Mouse (Mus musculus) MEL (cell line): ENCODE results near the gene Ror1. TPM values are rescaled to one million over a fixed set of nuclear protein-coding genes. Genes with fewer than 3 reads are reported as not detected.

Experiments
- DNase-seq: peaks from one replicate; pipeline ENCODE4 v3.0.0; 2011; ENCODE audit warnings: low read depth, low spot score
- H3K27ac ChIP-seq: 2 replicates; pipeline ENCODE4 v1.5.1; 2012; ENCODE audit warnings: low read depth, mild to moderate bottlenecking, control low read depth, low read length, moderate library complexity; ENCODE audit not compliant: control insufficient read depth
- H3K27me3 ChIP-seq, 2 experiments: fragments of 150-350 bp in 1 of 2; sonication (generic) in 1 of 2; 2 replicates each; pipeline ENCODE4 v1.6.1; 2012; ENCODE audit warnings: low read length in 2 of 2, mild to moderate bottlenecking in 2 of 2, improper control_type of control experiment in 1 of 2, moderate library complexity in 1 of 2; ENCODE audit not compliant: insufficient read depth in 2 of 2, control insufficient read depth in 1 of 2
- H3K36me3 ChIP-seq, 2 experiments: 2 replicates each; pipeline ENCODE4 v1.6.1; 2012 to 2014; ENCODE audit warnings: low read length in 2 of 2, improper control_type of control experiment in 1 of 2, inconsistent platforms in 1 of 2, mild to moderate bottlenecking in 1 of 2; ENCODE audit not compliant: insufficient read depth in 2 of 2, control insufficient read depth in 1 of 2
- H3K4me1 ChIP-seq, 2 experiments: fragments of 150-350 bp in 1 of 2; sonication (generic) in 1 of 2; 2 replicates each; pipeline ENCODE4 v1.6.1; 2012; ENCODE audit warnings: low read length in 2 of 2, improper control_type of control experiment in 1 of 2, mild to moderate bottlenecking in 1 of 2; ENCODE audit not compliant: insufficient read depth in 2 of 2, control insufficient read depth in 1 of 2
- H3K4me3 ChIP-seq, 2 experiments: fragments of 150-350 bp in 1 of 2; sonication (generic) in 1 of 2; 2 replicates each; pipeline ENCODE4 v1.5.1; 2012; ENCODE audit warnings: low read depth in 2 of 2, low read length in 2 of 2, mild to moderate bottlenecking in 2 of 2, moderate library complexity in 2 of 2, control low read depth in 1 of 2, improper control_type of control experiment in 1 of 2; ENCODE audit not compliant: control insufficient read depth in 1 of 2, insufficient read depth in 1 of 2
- H3K79me2 ChIP-seq: 2 replicates; pipeline ENCODE4 v1.6.1; 2012; ENCODE audit warnings: mild to moderate bottlenecking, low read length, moderate library complexity; ENCODE audit not compliant: control insufficient read depth, poor library complexity, insufficient read depth
- H3K9ac ChIP-seq: 2 replicates; pipeline ENCODE4 v1.6.1; 2012; ENCODE audit warnings: low read depth, mild to moderate bottlenecking, control low read depth, low read length, moderate library complexity; ENCODE audit not compliant: control insufficient read depth, poor library complexity, severe bottlenecking
- H3K9me3 ChIP-seq: fragments of 150-350 bp; sonication (generic); replicated peaks from 2 replicates; pipeline ENCODE4 v1.6.1; 2012; ENCODE audit warnings: mild to moderate bottlenecking, low read length, improper control_type of control experiment, moderate library complexity; ENCODE audit not compliant: insufficient read depth
- BHLHE40 ChIP-seq: IDR thresholded peaks from 2 replicates; pipeline ENCODE4 v1.6.1; 2012; ENCODE audit warnings: low read depth, mild to moderate bottlenecking, inconsistent platforms, low read length, improper control_type of control experiment, borderline replicate concordance
- CHD1 ChIP-seq: IDR thresholded peaks from 2 replicates; pipeline ENCODE4 v1.6.1; 2012; ENCODE audit warnings: low read depth, mild to moderate bottlenecking, inconsistent platforms, low read length, improper control_type of control experiment
- CHD2 ChIP-seq: IDR thresholded peaks from 2 replicates; pipeline ENCODE4 v1.6.1; 2011; ENCODE audit warnings: low read length, improper control_type of control experiment
- CTCF ChIP-seq, 3 experiments: IDR thresholded peaks in 2 of 3; conservative IDR thresholded peaks in 1 of 3; 2 replicates each; pipeline ENCODE4 v1.5.1; 2011 to 2012; ENCODE audit warnings: low read length in 3 of 3, low read depth in 2 of 3, mild to moderate bottlenecking in 2 of 3, improper control_type of control experiment in 1 of 3, inconsistent platforms in 1 of 3, mixed read lengths in 1 of 3, moderate library complexity in 1 of 3; ENCODE audit not compliant: control insufficient read depth in 1 of 3, insufficient read depth in 1 of 3, poor library complexity in 1 of 3, severe bottlenecking in 1 of 3
- E2F4 ChIP-seq: IDR thresholded peaks from 2 replicates; pipeline ENCODE4 v1.6.1; 2011; ENCODE audit warnings: low read depth, low read length, improper control_type of control experiment, borderline replicate concordance
- ELF1 ChIP-seq: IDR thresholded peaks from 2 replicates; pipeline ENCODE4 v1.6.1; 2014; ENCODE audit warnings: low read depth, mild to moderate bottlenecking, inconsistent platforms, low read length, improper control_type of control experiment, moderate library complexity
- ETS1 ChIP-seq: IDR thresholded peaks from 2 replicates; pipeline ENCODE4 v1.6.1; 2012; ENCODE audit warnings: low read depth, mild to moderate bottlenecking, inconsistent platforms, low read length, improper control_type of control experiment, moderate library complexity
- GABPA ChIP-seq: IDR thresholded peaks from 2 replicates; pipeline ENCODE4 v1.6.1; 2012; ENCODE audit warnings: low read depth, mild to moderate bottlenecking, inconsistent platforms, low read length, improper control_type of control experiment, moderate library complexity
- GATA1 ChIP-seq: IDR thresholded peaks from 2 replicates; pipeline ENCODE4 v1.6.1; 2011; ENCODE audit warnings: low read depth, low read length, improper control_type of control experiment
- HCFC1 ChIP-seq: IDR thresholded peaks from 2 replicates; pipeline ENCODE4 v1.6.1; 2012; ENCODE audit warnings: low read depth, mild to moderate bottlenecking, inconsistent platforms, low read length, improper control_type of control experiment, moderate library complexity
- JUND ChIP-seq: IDR thresholded peaks from 2 replicates; pipeline ENCODE4 v1.6.1; 2011; ENCODE audit warnings: low read depth, mild to moderate bottlenecking, improper control_type of control experiment, low read length
- MAFK ChIP-seq: IDR thresholded peaks from 2 replicates; pipeline ENCODE4 v1.6.1; 2011; ENCODE audit warnings: low read depth, mild to moderate bottlenecking, low read length, improper control_type of control experiment, borderline replicate concordance
- MEF2A ChIP-seq: IDR thresholded peaks from 2 replicates; pipeline ENCODE4 v1.6.1; 2014; ENCODE audit warnings: low read depth, mild to moderate bottlenecking, inconsistent platforms, low read length, improper control_type of control experiment; ENCODE audit not compliant: poor library complexity, insufficient replicate concordance, severe bottlenecking; ENCODE audit errors: extremely low read depth
- MXI1 ChIP-seq: IDR thresholded peaks from 2 replicates; pipeline ENCODE4 v1.6.1; 2011; ENCODE audit warnings: mild to moderate bottlenecking, low read depth, low read length, improper control_type of control experiment
- NRF1 ChIP-seq: IDR thresholded peaks from 2 replicates; pipeline ENCODE4 v1.6.1; 2014; ENCODE audit warnings: low read depth, mild to moderate bottlenecking, inconsistent platforms, low read length, improper control_type of control experiment, moderate library complexity; ENCODE audit not compliant: poor library complexity, insufficient read depth, severe bottlenecking
- POLR2A ChIP-seq, 2 experiments: IDR thresholded peaks; 2 replicates each; pipeline ENCODE4 v1.6.1; 2011 to 2012; ENCODE audit warnings: low read length in 2 of 2, mild to moderate bottlenecking in 2 of 2, control low read depth in 1 of 2, improper control_type of control experiment in 1 of 2, low read depth in 1 of 2, moderate library complexity in 1 of 2; ENCODE audit not compliant: control insufficient read depth in 1 of 2, insufficient read depth in 1 of 2, poor library complexity in 1 of 2
- POLR2AphosphoS2 ChIP-seq: IDR thresholded peaks from 2 replicates; pipeline ENCODE4 v1.6.1; 2011; ENCODE audit warnings: low read length, improper control_type of control experiment
- RCOR1 ChIP-seq: IDR thresholded peaks from 2 replicates; pipeline ENCODE4 v1.6.1; 2012; ENCODE audit warnings: low read depth, mild to moderate bottlenecking, inconsistent platforms, low read length, improper control_type of control experiment
- TAL1 ChIP-seq: IDR thresholded peaks from 2 replicates; pipeline ENCODE4 v1.6.1; 2012; ENCODE audit warnings: mild to moderate bottlenecking, inconsistent platforms, low read length, moderate library complexity, mixed read lengths
- TBP ChIP-seq: IDR thresholded peaks from 2 replicates; pipeline ENCODE4 v1.8.0; 2011; ENCODE audit warnings: low read depth, low read length, improper control_type of control experiment
- USF1 ChIP-seq: IDR thresholded peaks from 2 replicates; pipeline ENCODE4 v1.6.1; 2014; ENCODE audit warnings: low read depth, mild to moderate bottlenecking, inconsistent platforms, low read length, improper control_type of control experiment, moderate library complexity
- USF2 ChIP-seq, 2 experiments: IDR thresholded peaks; 2 replicates each; pipeline ENCODE4 v1.6.1; 2011 to 2012; ENCODE audit warnings: improper control_type of control experiment in 2 of 2, low read length in 2 of 2, borderline replicate concordance in 1 of 2, inconsistent platforms in 1 of 2, low read depth in 1 of 2, mild to moderate bottlenecking in 1 of 2; ENCODE audit not compliant: insufficient read depth in 1 of 2
- ZC3H11A ChIP-seq: IDR thresholded peaks from 2 replicates; pipeline ENCODE4 v1.6.1; 2012; ENCODE audit warnings: low read depth, mild to moderate bottlenecking, inconsistent platforms, low read length, improper control_type of control experiment
- ZKSCAN1 ChIP-seq: IDR thresholded peaks from 2 replicates; pipeline ENCODE4 v1.6.1; 2012; ENCODE audit warnings: low read depth, mild to moderate bottlenecking, inconsistent platforms, low read length, improper control_type of control experiment, moderate library complexity
- ZMIZ1 ChIP-seq: IDR thresholded peaks from 2 replicates; pipeline ENCODE4 v1.6.1; 2012; ENCODE audit warnings: low read depth, mild to moderate bottlenecking, inconsistent platforms, low read length, improper control_type of control experiment, moderate library complexity
- ZNF384 ChIP-seq: IDR thresholded peaks from 2 replicates; pipeline ENCODE4 v1.6.1; 2012; ENCODE audit warnings: low read depth, mild to moderate bottlenecking, inconsistent platforms, low read length, improper control_type of control experiment
- polyA plus RNA-seq, 2 experiments: library from polyadenylated mRNA; stranded (reverse) in 1 of 2; unstranded in 1 of 2; fragments of >175 nt in 1 of 2; fragments of >200 nt in 1 of 2; gene quantifications; 2 replicates each; pipeline versions ENCODE4 v1.2.1 to v1.2.4; 2012; ENCODE audit warnings: low replicate concordance in 2 of 2, low read depth in 1 of 2; ENCODE audit not compliant: insufficient read length in 2 of 2, insufficient read depth in 1 of 2, missing spikeins in 1 of 2
- total RNA-seq: library from RNA; depleted of rRNA; stranded (reverse); fragments of 300-350 nt; gene quantifications from 2 replicates; pipeline ENCODE4 v1.2.3, GENCODE M21; 2012

The Ror1 gene
- total and polyA plus RNA-seq, 3 experiments, result not detected

GRCm38 (mm10) chr4:100178316-100178715, 82.7 kb downstream of the Ror1 start:
- no peak for DNase-seq
- H3K79me2 ChIP-seq, result no peaks in the 10 kb centered on the region
- H3K9me3 ChIP-seq, result no peaks in the 10 kb centered on the region
- no peak overlapping the region for H3K27ac ChIP-seq
- no peaks in the 10 kb centered on the region for H3K36me3 ChIP-seq
- H3K4me3 ChIP-seq, result no peak overlapping the region
- no peak for TF ChIP-seq RCOR1
- TF ChIP-seq POLR2A (IDR thresholded peaks at IDR 0.05; ENCODE audit: control insufficient read depth in 1 of 2, insufficient read depth in 1 of 2, low read depth in 1 of 2, low read length in 2 of 2, poor library complexity in 1 of 2), result no peak
- TF ChIP-seq MEF2A, result no peak
- TF ChIP-seq CHD2, result no peak
- TF ChIP-seq TAL1, result no peak
- no peak for TF ChIP-seq GATA1
- TF ChIP-seq CTCF (IDR thresholded peaks at IDR 0.05 in 2 of 3, conservative IDR thresholded peaks at IDR 0.05 in 1 of 3; ENCODE audit: control insufficient read depth in 1 of 3, insufficient read depth in 1 of 3, low read depth in 2 of 3, low read length in 3 of 3, poor library complexity in 1 of 3, severe bottlenecking in 1 of 3), result no peak
- no peak for TF ChIP-seq USF2 (IDR thresholded peaks at IDR 0.05; ENCODE audit: borderline replicate concordance in 1 of 2, insufficient read depth in 1 of 2, low read depth in 1 of 2, low read length in 2 of 2)
- TF ChIP-seq ZMIZ1, result no peak
- TF ChIP-seq ZC3H11A, result no peak
- no peak for TF ChIP-seq ELF1
- TF ChIP-seq MAFK, result no peak
- TF ChIP-seq BHLHE40, result no peak
- TF ChIP-seq HCFC1, result no peak
- no peak for TF ChIP-seq USF1
- TF ChIP-seq ETS1, result no peak
- no peak for TF ChIP-seq TBP
- no peak for TF ChIP-seq CHD1
- no peak for TF ChIP-seq GABPA
- H3K9ac ChIP-seq, result no peak overlapping the region
- H3K27me3 ChIP-seq, result no peaks in the 10 kb centered on the region
- H3K4me1 ChIP-seq, result no peaks in the 10 kb centered on the region

- Histone ChIP-seq H3K4me3 (no peak overlapping the region), H3K36me3 (no peaks in the 10 kb centered on the region), H3K9ac (no peak overlapping the region), H3K9me3 (no peaks in the 10 kb centered on the region), H3K27ac (no peak overlapping the region), H3K4me1 (no peaks in the 10 kb centered on the region), H3K27me3 (no peaks in the 10 kb centered on the region), H3K79me2 (no peaks in the 10 kb centered on the region)
- DNase-seq, result no peak
- TF ChIP-seq E2F4 (no peak), JUND (no peak), ZKSCAN1 (no peak), ZNF384 (no peak), ZC3H11A (no peak), POLR2AphosphoS2 (no peak), HCFC1 (no peak), NRF1 (no peak), MXI1 (no peak), GATA1 (no peak), TBP (no peak), MEF2A (no peak)
Measured at GRCm38 (mm10) chr4:100181676-100182075, 86.1 kb downstream of the Ror1 start.
